In genomic region chr1:134647591-134647990, GRCm38 (mm10) we compare ENCODE assay signal across 15 mouse cellular contexts. TPM values are rescaled to one million over a fixed set of nuclear protein-coding genes. Genes with fewer than 3 reads are reported as not detected.
DNase-seq lines count a peak whose midpoint lies in the region; ATAC-seq lines count a peak whose summit lies in the region.
"Had no signal": no experiment of that assay in that cellular context is flagged by ENCODE, and none has a peak within 500 bp of the region (broad histone marks: within the 10 kb centered on the region; RNA-seq: fewer than 3 reads in every experiment).

No protein-coding gene starts in this region.

- no peaks in the 10 kb centered on the region for H3K9me3 ChIP-seq in kidney, embryonic 16.5 days (ENCODE audit: low read length)
- no peaks in the 10 kb centered on the region for H3K9me3 ChIP-seq in hindbrain, embryonic 15.5 days
- no peaks in the 10 kb centered on the region for H3K9me3 ChIP-seq in neural tube, embryonic 13.5 days
- H3K9me3 ChIP-seq in liver, embryonic 11.5 days (ENCODE audit: control insufficient read depth, low read length): no peaks in the 10 kb centered on the region

- H3K9ac ChIP-seq in kidney, embryonic 16.5 days (replicated peaks; ENCODE audit: low read length): no peak overlapping the region
- no peak overlapping the region for H3K9ac ChIP-seq in hindbrain, embryonic 15.5 days
- H3K9ac ChIP-seq in neural tube, embryonic 13.5 days: 0 out of 2 replicates have a peak overlapping the region, but pooled peaks have one; percentile 67
- H3K9ac ChIP-seq in liver, embryonic 11.5 days (ENCODE audit: low read depth, low read length): no peak overlapping the region
- H3K9ac ChIP-seq: liver, embryonic 14.5 days had no signal

- H3K4me1 ChIP-seq in kidney, embryonic 16.5 days (ENCODE audit: insufficient read depth, low read length): peaks cover 39% of the 10 kb centered on the region
- peaks cover 45% of the 10 kb centered on the region for H3K4me1 ChIP-seq in hindbrain, embryonic 15.5 days (replicated peaks)
- peaks cover 43% of the 10 kb centered on the region for H3K4me1 ChIP-seq in neural tube, embryonic 13.5 days (replicated peaks)
- H3K4me1 ChIP-seq in liver, embryonic 11.5 days (replicated peaks; ENCODE audit: control insufficient read depth, insufficient read depth, low read length): peaks cover 4% of the 10 kb centered on the region; the same call in 1 of the 2 replicates

- 45% methylated on average over 7 of the region's 7 CpGs for WGBS in kidney, embryonic 16.5 days
- WGBS in hindbrain, embryonic 15.5 days: 31% methylated on average over 7 of the region's 7 CpGs
- 29% methylated on average over 7 of the region's 7 CpGs for WGBS in neural tube, embryonic 13.5 days
- WGBS in liver, embryonic 11.5 days: 27% methylated on average over 7 of the region's 7 CpGs

- H3K27ac ChIP-seq in kidney, embryonic 16.5 days (ENCODE audit: low read length): no peak overlapping the region
- no peak overlapping the region for H3K27ac ChIP-seq in hindbrain, embryonic 15.5 days (replicated peaks)
- no peak overlapping the region for H3K27ac ChIP-seq in neural tube, embryonic 13.5 days (replicated peaks)
- H3K27ac ChIP-seq in liver, embryonic 11.5 days (ENCODE audit: low read depth, low read length): no peak overlapping the region
- H3K27ac ChIP-seq: left cerebral cortex, adult 2 months; liver, embryonic 14.5 days; macrophage had no signal

- no peaks in the 10 kb centered on the region for H3K36me3 ChIP-seq in kidney, embryonic 16.5 days (ENCODE audit: insufficient read depth, low read length)
- no peaks in the 10 kb centered on the region for H3K36me3 ChIP-seq in hindbrain, embryonic 15.5 days
- H3K36me3 ChIP-seq in neural tube, embryonic 13.5 days: no peaks in the 10 kb centered on the region
- H3K36me3 ChIP-seq in liver, embryonic 11.5 days (ENCODE audit: control insufficient read depth, insufficient read depth, low read length): no peaks in the 10 kb centered on the region
- H3K36me3 ChIP-seq: G1E had no signal

- DNase-seq in cerebellum, adult 9-11 months: peak; percentile 70
- no peak for DNase-seq in cerebellum, adult 8-10 months
- no peak for DNase-seq in kidney, adult 8-10 months
- no peak for DNase-seq in liver, embryonic 11.5 days (ENCODE audit: low spot score)
- DNase-seq: B cell, adult 2 months; thymus, postnatal 36 days had no signal

- peaks cover 55% of the 10 kb centered on the region for H3K27me3 ChIP-seq in kidney, embryonic 16.5 days (ENCODE audit: insufficient read depth, low read length)
- peaks cover 29% of the 10 kb centered on the region for H3K27me3 ChIP-seq in hindbrain, embryonic 15.5 days
- peaks cover 70% of the 10 kb centered on the region for H3K27me3 ChIP-seq in neural tube, embryonic 13.5 days
- H3K27me3 ChIP-seq in liver, embryonic 11.5 days (replicated peaks; ENCODE audit: control insufficient read depth, insufficient read depth, low read length): peaks cover 71% of the 10 kb centered on the region

- peak overlapping the region; percentile 94; the same call in 1 of the 2 replicates for H3K4me2 ChIP-seq in kidney, embryonic 16.5 days (replicated peaks; ENCODE audit: low read depth, low read length)
- peak overlapping the region; percentile 88 for H3K4me2 ChIP-seq in hindbrain, embryonic 15.5 days
- H3K4me2 ChIP-seq in neural tube, embryonic 13.5 days: peak overlapping the region; percentile 81
- no peak overlapping the region for H3K4me2 ChIP-seq in liver, embryonic 11.5 days

- no peak for ATAC-seq in kidney, embryonic 16.5 days (ENCODE audit: low FRiP score, low TSS enrichment)
- ATAC-seq in hindbrain, embryonic 15.5 days (ENCODE audit: low FRiP score, low read depth): no peak
- ATAC-seq in neural tube, embryonic 13.5 days (ENCODE audit: low read depth): no peak
- ATAC-seq in erythroid progenitor cell, adult 5-6 weeks (replicated peaks; ENCODE audit: low FRiP score, poor library complexity, severe bottlenecking): no peak
- ATAC-seq in liver, embryonic 11.5 days (replicated peaks; ENCODE audit: low FRiP score): no peak

- 0 out of 2 replicates have a peak overlapping the region, but pooled peaks have one; percentile 62 for H3K4me3 ChIP-seq in kidney, embryonic 16.5 days (ENCODE audit: low read length)
- peak overlapping the region; percentile 51 for H3K4me3 ChIP-seq in hindbrain, embryonic 15.5 days
- H3K4me3 ChIP-seq in neural tube, embryonic 13.5 days: peak overlapping the region; percentile 49
- no peak overlapping the region for H3K4me3 ChIP-seq in liver, embryonic 11.5 days (ENCODE audit: low read depth, low read length)

RNA-seq across cellular contexts. Expression of gene Syt2, which starts 1.1 kb away (rescaled TPM):
- polyA plus RNA-seq in kidney, embryonic 16.5 days (2015; fragmentation: Nextera tagmentation; extraction: Ambion mirVana): 1.3 and 1.6 TPM in 2 replicates
- polyA plus RNA-seq in hindbrain, embryonic 15.5 days (2015; fragmentation: Nextera tagmentation; extraction: Ambion mirVana): 10.7 and 13.0 TPM in 2 replicates
- 12.1 and 13.9 TPM in 2 replicates for polyA plus RNA-seq in neural tube, embryonic 13.5 days (2015; fragmentation: Nextera tagmentation; extraction: Ambion mirVana)
- total RNA-seq in erythroid progenitor cell, adult 5-6 weeks (2015; ENCODE audit: low replicate concordance): not detected in 2 replicates
- not detected in 2 replicates for total RNA-seq in erythroid progenitor cell, adult 5-6 weeks (2017; ENCODE audit: low replicate concordance)
- 0.12 and 0.22 TPM in 2 replicates for polyA plus RNA-seq in liver, embryonic 11.5 days (2014; fragmentation: Nextera tagmentation; extraction: Ambion mirVana)
- total RNA-seq: heart, postnatal 25 days had no signal
- polyA plus RNA-seq: G1E, macrophage had no signal
